Mouse (Mus musculus) testis, adult 2 months (tissue): ENCODE measurements around the gene 9330182O14Rik.

Source experiments
- CTCF ChIP-seq: fragments of 200-500 bp; IDR thresholded peaks from 2 replicates; pipeline ENCODE4 v1.5.1; 2012; ENCODE audit warnings: low read depth, mild to moderate bottlenecking, inconsistent platforms, low read length, moderate library complexity; ENCODE audit not compliant: control insufficient read depth, insufficient read depth, insufficient replicate concordance
- POLR2A ChIP-seq: fragments of 200-500 bp; IDR thresholded peaks from 2 replicates; pipeline ENCODE4 v1.6.1; 2012; ENCODE audit warnings: low read depth, mild to moderate bottlenecking, inconsistent platforms, low read length, moderate library complexity; ENCODE audit not compliant: control insufficient read depth

- TF ChIP-seq CTCF (no peak), POLR2A (no peak)
Measured at GRCm38 (mm10) chr15:40134152-40134792, at the start of gene 9330182O14Rik.
